Mouse (Mus musculus): ENCODE results near the gene Xpo6.

- TF ChIP-seq CTCF (IDR thresholded peaks at IDR 0.05; ENCODE audit: low read depth, low read length) (no peak), POLR2A (IDR thresholded peaks at IDR 0.05; ENCODE audit: extremely low read depth, insufficient read depth, low read length) (no peak)
These were observed 116.8 kb downstream of the Xpo6 start for GRCm38 (mm10) chr7:126083341-126083979.
